Mouse (Mus musculus) forebrain, embryonic 12.5 days (tissue): ENCODE data around the gene Smyd2. TPM values are rescaled to one million over a fixed set of nuclear protein-coding genes. Genes with fewer than 3 reads are reported as not detected.

Source experiments
- ATAC-seq: fragments of 200-750 bp; cut with Nextera tagmentation; 2 replicates; pipeline ENCODE4 v1.8.0; 2017; ENCODE audit warnings: moderate TSS enrichment; ENCODE audit not compliant: low FRiP score
- H3K27ac ChIP-seq: fragments of 300-500 bp; sonication (generic); 2 replicates; pipeline ENCODE4 v1.5.1; 2016; ENCODE audit warnings: mild to moderate bottlenecking
- H3K27me3 ChIP-seq: fragments of 300-500 bp; sonication (generic); 2 replicates; pipeline ENCODE4 v1.6.1; 2016; ENCODE audit warnings: mild to moderate bottlenecking
- H3K36me3 ChIP-seq: fragments of 300-500 bp; sonication (generic); replicated peaks from 2 replicates; pipeline ENCODE4 v1.6.1; 2016; ENCODE audit warnings: mild to moderate bottlenecking
- H3K4me1 ChIP-seq: fragments of 300-500 bp; sonication (generic); 2 replicates; pipeline ENCODE4 v1.6.1; 2016
- H3K4me2 ChIP-seq: fragments of 300-500 bp; sonication (generic); 2 replicates; pipeline ENCODE4 v1.6.1; 2016; ENCODE audit warnings: mild to moderate bottlenecking, moderate library complexity
- H3K4me3 ChIP-seq: fragments of 300-500 bp; sonication (generic); replicated peaks from 2 replicates; pipeline ENCODE4 v1.5.1; 2016; ENCODE audit warnings: mild to moderate bottlenecking
- H3K9ac ChIP-seq: fragments of 300-500 bp; sonication (generic); 2 replicates; pipeline ENCODE4 v1.6.1; 2016; ENCODE audit warnings: mild to moderate bottlenecking
- H3K9me3 ChIP-seq: fragments of 300-500 bp; sonication (generic); 2 replicates; pipeline ENCODE4 v1.6.1; 2016
- WGBS: fragments of 180-500 bp; shearing (Covaris S2); methylation state at CpG from one replicate; pipeline ENCODE4 v1.1.7; 2016; 5-methylcytosine and 5-hydroxymethylcytosine counted together
- polyA plus RNA-seq: library from polyadenylated mRNA; unstranded; fragments of >200 nt; fragmentation: Nextera tagmentation; extraction: Ambion mirVana; gene quantifications from 2 replicates; pipeline ENCODE4 v1.2.1, GENCODE M21; 2016

Gene Smyd2
- polyA plus RNA-seq: 38.0 and 42.7 TPM in 2 replicates

DNA sequence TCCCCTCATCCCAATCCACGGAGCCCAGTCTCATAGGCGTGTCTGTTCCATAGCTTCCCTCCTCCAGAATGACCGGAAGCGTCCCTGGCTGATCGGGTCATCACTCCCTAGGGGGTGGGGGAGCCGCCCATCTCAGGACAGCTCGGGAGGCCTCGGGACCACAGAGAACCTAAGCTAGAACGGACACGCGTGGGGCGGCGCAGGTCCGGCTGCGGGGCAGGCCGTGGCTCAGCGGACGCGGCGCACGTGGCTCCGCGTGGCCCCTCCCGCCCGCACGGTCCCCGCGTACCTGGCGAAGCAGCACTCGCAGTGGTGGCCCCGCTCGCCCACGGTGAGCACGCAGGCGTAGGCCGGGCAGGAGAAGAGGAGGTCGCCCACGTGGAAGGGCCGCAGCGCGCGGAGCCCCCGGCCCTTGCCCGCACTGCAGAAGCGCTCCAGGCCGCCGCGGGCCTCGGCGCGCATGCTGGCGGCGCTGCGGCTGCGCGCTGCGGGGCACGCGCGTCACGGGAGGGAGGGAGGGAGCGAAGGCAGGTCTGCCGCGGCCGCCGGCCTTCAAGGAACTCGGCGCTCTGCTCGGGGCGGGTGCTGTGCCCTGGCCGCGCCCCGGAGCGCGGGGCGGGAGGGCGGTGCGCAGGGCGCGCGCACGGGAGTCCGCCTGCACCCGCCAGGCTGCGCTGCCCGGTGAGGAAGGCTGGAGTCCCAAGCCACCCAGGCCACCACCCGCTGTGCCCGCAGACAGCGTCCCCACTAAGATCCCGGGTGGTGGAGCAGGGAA lies at the start of gene Smyd2:
Gene Smyd2, minus strand, starts transcription at position 546 of the 775 bp plus-strand sequence.
- Histone ChIP-seq H3K4me3 (peak within 1 kb of the TSS; percentile 73), H3K27me3 (peaks cover 71% of the 10 kb centered on the region), H3K36me3 (no peaks in the 10 kb centered on the region), H3K27ac (0 out of 2 replicates have a peak within 1 kb of the TSS, but pooled peaks have one; percentile 5), H3K9ac (peak within 1 kb of the TSS; percentile 78), H3K9me3 (no peaks in the 10 kb centered on the region), H3K4me2 (peak within 1 kb of the TSS; percentile 98), H3K4me1 (peaks cover 36% of the 10 kb centered on the region)
- WGBS: under 1% methylated on average over 65 of the region's 90 CpGs
- peak; percentile 89 for ATAC-seq

DNA sequence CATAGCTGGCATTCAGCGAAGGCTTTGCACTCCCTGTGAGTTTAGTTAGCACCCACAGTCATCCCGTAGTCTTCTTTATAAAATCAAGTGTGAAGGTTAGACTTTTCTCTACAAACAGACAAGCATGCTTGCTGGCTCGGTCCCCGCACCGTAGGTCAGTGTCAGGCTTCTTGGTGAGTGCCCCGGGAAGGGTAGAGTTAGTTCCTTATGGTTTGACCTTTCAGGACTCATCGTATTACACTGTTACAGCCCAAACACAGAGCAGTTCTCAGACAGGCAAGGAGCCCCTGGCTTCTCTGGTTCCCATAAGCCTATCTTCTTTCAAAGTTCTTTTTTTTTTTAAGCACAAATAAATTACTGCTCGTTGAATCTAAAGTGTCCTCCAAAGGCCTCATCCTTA lies 48.2 kb upstream of the Smyd2 start:
- no peak overlapping the region for H3K27ac ChIP-seq
- H3K4me2 ChIP-seq: no peak overlapping the region
- peaks cover 16% of the 10 kb centered on the region for H3K27me3 ChIP-seq
- no peaks in the 10 kb centered on the region for H3K36me3 ChIP-seq
- H3K4me3 ChIP-seq: no peak overlapping the region
- WGBS: 88% methylated on average over 8 of the region's 8 CpGs
- no peak overlapping the region for H3K9ac ChIP-seq
- peaks cover 4% of the 10 kb centered on the region; the same call in 1 of the 2 replicates for H3K4me1 ChIP-seq
- no peaks in the 10 kb centered on the region for H3K9me3 ChIP-seq
- no peak for ATAC-seq

DNA sequence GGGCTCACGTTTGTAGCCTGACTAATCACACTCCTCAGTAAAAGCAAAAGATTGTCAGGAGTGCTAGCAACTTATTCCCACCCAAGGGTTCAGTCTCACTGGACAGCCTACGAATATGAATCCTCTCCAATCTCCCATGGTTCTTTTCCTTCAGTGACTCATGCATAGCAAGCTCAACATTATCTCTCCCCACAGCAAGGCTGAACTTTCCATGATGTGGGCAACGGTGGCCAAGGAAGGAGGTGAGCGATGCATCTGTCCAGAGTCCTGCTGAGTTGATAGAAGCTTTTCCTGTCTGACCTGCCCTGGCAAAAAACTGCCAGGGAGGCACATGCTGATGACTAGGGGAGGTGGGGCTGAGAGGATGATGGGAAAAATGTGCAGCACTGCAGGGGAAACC lies 45.9 kb upstream of the Smyd2 start:
- 85% methylated on average over 4 of the region's 4 CpGs for WGBS
- H3K36me3 ChIP-seq: no peaks in the 10 kb centered on the region
- no peak overlapping the region for H3K9ac ChIP-seq
- H3K4me2 ChIP-seq: no peak overlapping the region
- peaks cover 4% of the 10 kb centered on the region; the same call in 1 of the 2 replicates for H3K4me1 ChIP-seq
- H3K9me3 ChIP-seq: no peaks in the 10 kb centered on the region
- H3K4me3 ChIP-seq: no peak overlapping the region
- ATAC-seq: no peak
- H3K27me3 ChIP-seq: peaks cover 8% of the 10 kb centered on the region; the same call in 1 of the 2 replicates
- no peak overlapping the region for H3K27ac ChIP-seq

DNA sequence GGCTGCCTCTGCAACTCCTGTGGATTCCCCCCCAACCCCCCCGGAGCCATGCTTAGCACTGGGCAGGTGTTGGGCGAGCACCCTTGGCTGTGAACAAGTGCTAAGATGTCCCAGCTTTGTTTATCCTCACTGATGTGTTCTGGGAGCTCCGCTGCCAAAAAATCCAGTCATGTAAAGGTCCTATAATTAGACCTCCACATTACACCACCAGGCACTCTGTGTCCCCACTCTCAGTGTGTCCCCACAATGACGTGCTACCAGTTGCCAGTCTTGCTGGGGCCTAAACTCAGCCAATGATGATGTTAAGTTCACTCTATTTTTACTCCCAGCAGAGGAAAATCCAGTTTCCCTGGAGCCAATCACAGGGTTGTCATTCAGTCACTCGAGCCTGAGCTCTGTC lies 38.3 kb upstream of the Smyd2 start:
- no peak for ATAC-seq
- H3K4me2 ChIP-seq: no peak overlapping the region
- H3K27me3 ChIP-seq: no peaks in the 10 kb centered on the region
- no peaks in the 10 kb centered on the region for H3K36me3 ChIP-seq
- H3K4me3 ChIP-seq: no peak overlapping the region
- no peaks in the 10 kb centered on the region for H3K4me1 ChIP-seq
- H3K27ac ChIP-seq: no peak overlapping the region
- H3K9me3 ChIP-seq: no peaks in the 10 kb centered on the region
- H3K9ac ChIP-seq: no peak overlapping the region
- WGBS: 72% methylated on average over 5 of the region's 5 CpGs

DNA sequence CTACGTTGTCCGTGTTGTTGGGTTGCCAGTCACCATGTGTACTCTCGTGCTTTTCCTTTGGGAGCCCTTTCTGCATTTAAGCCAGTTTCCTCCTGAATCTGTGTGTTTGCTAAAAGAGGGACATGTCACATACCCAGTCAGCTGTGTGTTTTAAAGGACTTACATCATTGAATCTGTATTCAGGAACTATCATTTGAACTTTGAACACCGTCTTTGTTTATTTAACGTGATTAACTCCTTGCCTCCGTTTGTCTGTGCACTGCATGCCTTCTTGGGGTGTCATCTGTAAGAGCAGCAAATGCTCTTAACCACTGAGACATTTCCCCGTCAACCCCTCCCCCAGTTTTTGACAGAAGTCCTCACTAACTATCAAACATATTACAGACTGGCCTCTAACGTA lies 37.6 kb upstream of the Smyd2 start:
- Histone ChIP-seq H3K4me1 (no peaks in the 10 kb centered on the region), H3K4me3 (no peak overlapping the region), H3K27ac (no peak overlapping the region), H3K36me3 (no peaks in the 10 kb centered on the region), H3K4me2 (no peak overlapping the region), H3K9me3 (no peaks in the 10 kb centered on the region), H3K9ac (no peak overlapping the region), H3K27me3 (no peaks in the 10 kb centered on the region)
- 83% methylated on average over 8 of the region's 8 CpGs for WGBS
- no peak for ATAC-seq

DNA sequence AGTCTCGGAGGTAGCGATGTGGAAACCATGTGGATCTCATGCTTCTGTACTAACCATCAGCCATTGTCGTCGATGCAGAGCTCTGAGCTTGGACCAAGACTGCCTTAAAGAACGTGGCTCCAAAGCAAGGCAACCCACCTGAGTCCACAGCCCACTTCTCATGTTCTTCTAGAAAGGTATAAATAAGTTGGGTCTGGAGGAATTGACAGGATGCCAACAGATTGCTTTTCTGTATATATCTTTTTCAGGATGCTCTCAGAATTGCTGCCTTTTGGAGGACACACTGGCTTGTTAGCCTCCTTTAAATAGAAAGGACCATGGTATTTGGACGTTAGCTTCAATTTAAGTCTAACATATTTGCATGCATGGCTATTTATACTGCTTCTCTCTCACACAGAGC lies 29.7 kb upstream of the Smyd2 start:
- no peaks in the 10 kb centered on the region for H3K27me3 ChIP-seq
- H3K4me1 ChIP-seq: no peaks in the 10 kb centered on the region; the same call in 1 of the 2 replicates
- H3K9me3 ChIP-seq: no peaks in the 10 kb centered on the region
- no peak overlapping the region for H3K9ac ChIP-seq
- no peak overlapping the region for H3K4me2 ChIP-seq
- H3K27ac ChIP-seq: no peak overlapping the region
- H3K4me3 ChIP-seq: no peak overlapping the region
- WGBS: 83% methylated on average over 6 of the region's 6 CpGs
- no peak for ATAC-seq
- no peaks in the 10 kb centered on the region for H3K36me3 ChIP-seq

DNA sequence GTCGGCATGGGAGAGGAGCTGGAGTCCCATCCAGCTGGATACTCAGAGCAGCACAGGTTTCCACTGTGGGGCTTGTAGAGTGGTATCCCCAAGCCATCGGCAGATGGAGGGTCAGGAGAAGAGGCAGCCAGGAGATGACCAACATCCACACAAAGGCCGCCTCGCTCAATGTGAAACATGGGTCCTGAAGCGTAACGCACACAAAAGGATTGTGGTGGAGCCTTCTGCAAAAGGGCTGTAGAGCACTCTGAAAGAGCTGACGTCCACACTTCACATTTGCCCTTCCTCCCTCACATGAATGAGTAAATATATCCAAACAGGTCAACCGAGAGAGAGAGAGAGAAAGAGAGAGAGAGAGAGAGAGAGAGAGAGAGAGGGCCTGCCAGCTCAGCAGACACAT lies 25.2 kb upstream of the Smyd2 start:
- no peak for ATAC-seq
- WGBS: 63% methylated on average over 8 of the region's 8 CpGs
- Histone ChIP-seq H3K4me1 (no peaks in the 10 kb centered on the region; the same call in 1 of the 2 replicates), H3K27ac (no peak overlapping the region), H3K4me3 (no peak overlapping the region), H3K36me3 (no peaks in the 10 kb centered on the region), H3K9ac (no peak overlapping the region), H3K9me3 (no peaks in the 10 kb centered on the region), H3K4me2 (no peak overlapping the region), H3K27me3 (no peaks in the 10 kb centered on the region)

DNA sequence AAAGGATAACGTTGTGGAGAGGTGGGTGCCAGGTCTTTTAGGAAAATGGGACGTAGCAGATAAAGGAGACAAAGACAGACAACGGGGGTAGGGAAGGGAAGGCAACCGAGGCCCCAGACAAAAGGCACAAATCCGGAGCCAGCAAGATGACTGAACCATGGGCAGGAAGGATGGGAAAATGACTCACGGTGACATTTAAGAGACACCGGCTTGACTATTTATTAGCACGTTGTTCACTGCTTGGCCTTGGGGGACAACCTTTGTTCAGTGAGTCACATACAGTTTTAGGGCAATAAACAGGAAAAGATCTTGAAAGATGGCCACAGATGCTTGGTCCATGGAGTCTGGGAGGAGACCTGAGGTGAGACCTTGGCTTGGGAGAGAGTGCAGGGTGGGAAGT lies 24.0 kb upstream of the Smyd2 start:
- Histone ChIP-seq H3K9me3 (no peaks in the 10 kb centered on the region), H3K4me2 (no peak overlapping the region), H3K36me3 (no peaks in the 10 kb centered on the region), H3K4me1 (no peaks in the 10 kb centered on the region; the same call in 1 of the 2 replicates), H3K27me3 (no peaks in the 10 kb centered on the region), H3K9ac (no peak overlapping the region), H3K4me3 (no peak overlapping the region), H3K27ac (no peak overlapping the region)
- 86% methylated on average over 8 of the region's 8 CpGs for WGBS
- ATAC-seq: no peak

DNA sequence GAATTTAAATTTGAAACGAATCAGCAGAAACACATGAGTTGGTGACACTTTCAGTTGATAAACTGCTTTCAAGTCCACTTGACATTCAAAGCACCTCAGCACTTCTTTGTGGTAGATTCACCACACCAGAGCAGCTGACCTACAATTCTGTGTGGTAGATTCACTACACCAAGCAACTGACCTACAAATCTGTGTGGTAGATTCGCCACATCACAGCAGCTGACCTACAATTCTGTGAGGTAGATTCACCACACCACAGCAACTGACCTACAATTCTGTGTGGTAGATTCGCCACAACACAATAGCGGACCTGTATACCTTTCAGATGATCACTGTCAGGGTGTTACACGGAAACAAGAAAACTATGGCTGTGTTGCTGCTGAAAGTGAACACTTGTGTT lies 19.6 kb upstream of the Smyd2 start:
- H3K4me3 ChIP-seq: no peak overlapping the region
- no peaks in the 10 kb centered on the region for H3K36me3 ChIP-seq
- no peaks in the 10 kb centered on the region for H3K4me1 ChIP-seq
- H3K9ac ChIP-seq: no peak overlapping the region
- no peak overlapping the region for H3K27ac ChIP-seq
- no peaks in the 10 kb centered on the region for H3K9me3 ChIP-seq
- no peak overlapping the region for H3K4me2 ChIP-seq
- WGBS: 91% methylated on average over 5 of the region's 5 CpGs
- ATAC-seq: no peak
- no peaks in the 10 kb centered on the region for H3K27me3 ChIP-seq

DNA sequence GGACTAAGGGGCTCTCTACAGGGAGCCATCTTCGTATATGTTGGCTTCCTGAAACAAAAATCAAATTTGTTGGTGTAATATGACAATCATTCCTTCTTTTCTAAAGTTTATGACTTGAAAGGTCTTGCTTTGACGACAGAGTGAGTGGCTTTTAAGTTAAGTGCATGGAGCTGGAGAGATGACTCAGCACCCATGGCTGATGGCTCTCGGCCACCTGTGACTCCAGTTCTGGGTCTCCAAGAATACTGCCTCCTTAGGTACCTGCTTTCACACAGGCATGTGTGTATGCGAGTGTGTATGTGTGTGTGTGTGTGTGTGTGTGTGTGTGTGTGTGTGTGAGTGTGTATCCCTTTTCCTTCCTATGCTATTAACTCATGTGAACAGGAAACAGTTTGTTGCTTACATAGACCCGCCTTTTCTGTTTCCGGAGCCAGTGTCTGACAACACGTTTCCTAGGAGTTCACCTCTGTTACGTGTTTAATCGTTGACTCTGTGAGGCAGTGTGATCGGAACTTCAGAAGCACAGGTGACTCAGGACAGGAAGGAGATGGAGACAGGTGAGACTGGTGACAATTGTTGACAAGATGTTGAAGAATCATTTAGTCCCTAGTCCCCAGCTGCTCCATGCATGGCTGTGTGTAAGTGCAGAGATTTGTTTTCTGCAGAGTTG lies 14.4 kb upstream of the Smyd2 start:
- no peak overlapping the region for H3K27ac ChIP-seq
- ATAC-seq: no peak
- no peaks in the 10 kb centered on the region for H3K36me3 ChIP-seq
- no peak overlapping the region for H3K4me2 ChIP-seq
- H3K27me3 ChIP-seq: peaks cover 9% of the 10 kb centered on the region; the same call in 1 of the 2 replicates
- H3K4me3 ChIP-seq: no peak overlapping the region
- peaks cover 5% of the 10 kb centered on the region; the same call in 1 of the 2 replicates for H3K4me1 ChIP-seq
- 86% methylated on average over 10 of the region's 10 CpGs for WGBS
- H3K9ac ChIP-seq: no peak overlapping the region
- H3K9me3 ChIP-seq: no peaks in the 10 kb centered on the region

DNA sequence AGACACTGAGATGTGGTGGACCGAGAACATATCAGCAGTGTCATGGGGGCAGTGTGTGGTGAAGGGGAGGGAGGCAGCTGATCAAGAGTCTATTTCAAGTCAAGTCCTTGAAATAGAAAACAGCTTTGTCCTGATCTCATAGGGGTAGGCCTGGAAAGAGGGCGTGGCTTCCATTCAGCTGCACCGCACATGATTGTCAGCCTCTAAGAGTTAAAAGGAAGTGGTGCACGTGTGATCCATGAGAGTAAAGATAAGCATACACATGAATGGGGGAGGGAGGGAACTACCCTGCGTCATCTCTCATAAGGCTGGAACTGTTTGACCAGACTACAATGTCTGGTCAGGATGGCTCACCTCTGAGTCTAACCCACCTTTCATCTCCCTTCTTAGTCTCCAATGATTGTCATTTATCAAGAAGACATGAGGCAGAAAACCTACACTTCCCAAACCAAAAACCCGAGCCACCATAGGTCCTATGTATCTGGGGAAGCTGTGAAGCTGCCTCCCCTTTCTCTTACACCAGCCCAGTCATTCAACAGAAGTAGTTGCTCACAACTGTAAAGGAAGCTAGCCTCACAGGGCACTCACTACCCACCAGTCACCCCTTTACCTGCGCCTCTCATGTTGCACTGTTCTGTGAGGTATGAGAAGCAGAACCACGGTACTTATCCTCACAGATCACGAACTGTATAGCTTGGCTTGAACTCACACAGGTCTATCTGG lies 11.5 kb upstream of the Smyd2 start:
- no peaks in the 10 kb centered on the region for H3K9me3 ChIP-seq
- H3K36me3 ChIP-seq: no peaks in the 10 kb centered on the region
- peaks cover 9% of the 10 kb centered on the region; the same call in 1 of the 2 replicates for H3K27me3 ChIP-seq
- H3K9ac ChIP-seq: no peak overlapping the region
- no peak overlapping the region for H3K27ac ChIP-seq
- no peak overlapping the region for H3K4me3 ChIP-seq
- ATAC-seq: no peak
- 74% methylated on average over 9 of the region's 9 CpGs for WGBS
- H3K4me1 ChIP-seq: peaks cover 5% of the 10 kb centered on the region; the same call in 1 of the 2 replicates
- no peak overlapping the region for H3K4me2 ChIP-seq

DNA sequence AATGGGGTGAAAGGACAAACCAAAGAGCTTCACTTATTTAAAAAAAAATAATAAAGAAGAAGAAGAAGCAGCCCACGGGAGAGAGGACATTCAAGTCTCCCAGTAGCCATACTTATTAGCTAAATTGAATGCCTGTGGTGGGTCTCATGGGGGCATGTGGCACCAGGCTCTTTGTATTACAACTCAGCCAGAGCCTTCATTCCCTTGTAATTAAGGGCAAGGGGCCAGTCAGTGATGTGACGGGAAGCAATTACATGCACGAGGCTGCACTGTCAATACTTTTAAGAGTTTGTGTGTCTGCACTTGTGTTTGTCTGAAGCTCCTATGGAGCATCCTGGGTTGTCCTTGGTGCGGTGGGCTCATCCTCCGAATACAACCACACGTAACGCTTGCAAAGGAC lies 10.8 kb upstream of the Smyd2 start:
- Histone ChIP-seq H3K36me3 (no peaks in the 10 kb centered on the region), H3K9ac (no peak overlapping the region), H3K4me1 (peaks cover 5% of the 10 kb centered on the region; the same call in 1 of the 2 replicates), H3K9me3 (no peaks in the 10 kb centered on the region), H3K27ac (no peak overlapping the region), H3K27me3 (peaks cover 9% of the 10 kb centered on the region; the same call in 1 of the 2 replicates), H3K4me2 (no peak overlapping the region), H3K4me3 (no peak overlapping the region)
- WGBS: 52% methylated on average over 7 of the region's 7 CpGs
- ATAC-seq: no peak
